Mouse (Mus musculus) urinary bladder, postnatal 4 days (tissue): Measurements from ENCODE around the gene Lpar6.

ENCODE experiments used
- DNase-seq, 2 experiments: peaks; one replicate each; pipeline ENCODE4 v3.0.0; 2021 to 2022; ENCODE audit warnings: low spot score in 2 of 2

Lpar6 gene

DNA sequence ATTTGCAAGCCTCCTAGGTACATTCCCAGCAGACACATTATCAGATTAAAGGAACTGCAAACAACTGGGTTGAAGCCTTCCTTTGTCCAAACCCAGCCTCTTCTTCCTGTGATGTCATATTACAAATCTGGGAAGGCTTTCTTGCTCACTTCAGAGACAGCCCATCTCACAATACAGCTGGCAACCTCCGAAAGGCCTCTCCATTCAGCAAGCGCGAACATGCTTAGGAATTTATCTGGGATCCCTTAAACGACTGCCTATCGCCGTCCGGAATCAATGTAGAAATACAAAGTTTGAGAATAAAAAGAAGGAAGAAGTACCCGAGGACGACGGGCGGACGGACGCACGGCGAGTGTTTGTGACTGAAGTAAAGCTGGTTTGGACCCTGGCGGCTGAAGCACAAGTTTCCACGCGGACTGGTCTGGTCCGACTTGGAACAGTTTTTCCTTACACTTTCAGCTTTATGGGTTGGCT lies at the start of gene Lpar6:
TSS of gene Lpar6 (plus strand) at position 48 of the 474 bp plus-strand sequence.
- peak; percentile 47 to 63 for DNase-seq

DNA sequence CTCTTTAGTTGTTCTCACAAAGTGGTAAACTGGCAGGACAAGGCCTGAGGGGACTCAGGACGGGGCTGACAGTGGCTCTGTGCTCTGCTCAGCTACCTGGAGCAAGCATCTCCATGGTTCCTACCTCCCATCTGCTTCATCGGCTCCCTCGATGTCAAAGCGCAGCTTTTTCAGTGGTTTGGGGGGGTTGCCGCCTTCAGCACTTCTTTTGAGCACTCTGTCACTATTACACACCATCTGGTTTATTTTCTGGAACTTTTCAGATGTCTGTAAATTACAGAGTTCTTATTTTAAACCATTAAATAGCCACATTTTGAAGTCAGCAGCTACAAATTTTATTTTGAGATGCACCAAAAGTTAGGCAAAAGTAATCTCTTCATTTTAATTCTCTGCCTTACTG lies 38.6 kb upstream of the Lpar6 start:
- DNase-seq: no peak

DNA sequence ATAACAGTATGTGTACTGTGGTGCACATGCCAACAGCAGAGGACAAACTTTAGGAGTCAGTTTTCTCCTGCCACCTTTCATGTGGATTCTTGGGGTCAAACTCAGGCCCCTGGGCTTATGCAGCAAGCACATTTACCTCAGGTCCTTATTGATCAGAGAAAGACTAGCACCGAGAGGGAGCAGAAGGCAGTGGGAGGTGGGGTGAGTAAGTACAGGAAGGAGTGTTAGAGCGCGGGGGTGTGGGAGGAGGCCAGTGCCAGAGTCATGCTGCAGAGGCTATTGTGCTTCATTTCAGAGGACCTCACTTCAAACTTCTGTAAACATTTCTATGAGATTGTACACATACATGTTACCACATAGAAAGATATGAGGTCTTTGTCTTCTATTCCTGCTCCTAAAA lies 36.2 kb upstream of the Lpar6 start:
- DNase-seq: no peak

DNA sequence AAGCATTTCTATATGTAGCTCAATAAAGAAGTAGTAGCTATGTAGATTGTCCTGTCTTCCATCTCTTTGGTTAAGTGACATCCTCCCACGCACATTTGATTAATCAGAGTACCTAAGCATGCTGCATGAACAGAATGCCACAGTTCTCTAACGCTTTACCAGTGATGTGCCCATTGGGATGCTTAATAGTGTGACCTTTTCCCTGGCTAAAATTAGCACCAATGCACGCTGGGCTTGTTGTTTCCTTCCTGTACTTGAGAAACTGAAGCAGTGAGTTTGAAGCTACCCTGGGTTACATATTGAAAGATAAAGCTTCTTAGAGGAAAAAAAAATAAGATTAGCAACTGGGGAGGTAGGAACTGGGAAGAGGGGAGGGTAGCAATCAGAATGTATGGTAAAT lies 33.7 kb upstream of the Lpar6 start:
- DNase-seq: no peak

DNA sequence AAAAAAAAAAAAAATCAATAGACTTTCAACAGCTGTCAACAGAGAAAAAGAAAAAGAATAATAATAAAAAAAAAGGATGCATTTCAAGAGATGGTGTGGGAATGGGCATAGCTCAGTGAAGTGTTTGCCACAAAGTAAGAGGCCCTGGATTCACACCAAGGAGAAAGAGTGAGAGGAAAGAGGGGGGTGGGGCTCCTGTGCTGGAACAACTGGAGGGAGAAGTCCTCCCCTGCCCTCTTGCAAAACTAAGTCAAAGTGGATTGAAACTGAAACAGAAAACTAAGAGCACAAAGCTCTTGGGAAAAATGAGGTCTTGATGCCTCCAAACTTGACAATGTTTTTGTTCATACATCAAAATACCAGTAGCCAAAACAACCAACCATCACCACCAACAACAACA lies 28.4 kb upstream of the Lpar6 start:
- no peak for DNase-seq

DNA sequence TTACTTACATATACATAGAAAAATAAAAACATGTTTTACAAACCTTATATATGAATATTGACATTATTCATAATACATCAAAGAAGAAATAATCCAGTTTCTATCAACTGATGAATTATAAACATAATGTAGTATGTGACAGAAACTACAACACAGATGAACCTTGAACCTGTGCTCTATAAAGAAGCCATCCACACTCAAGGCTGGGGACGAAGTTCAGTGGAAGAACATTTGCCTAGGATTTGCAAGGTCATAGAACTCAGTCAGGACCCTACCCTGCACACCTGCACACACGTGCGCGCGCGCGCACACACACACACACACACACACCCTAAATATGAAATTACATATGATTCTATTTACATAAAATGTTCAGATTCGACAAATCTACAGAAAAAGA lies 27.5 kb upstream of the Lpar6 start:
- DNase-seq: no peak

DNA sequence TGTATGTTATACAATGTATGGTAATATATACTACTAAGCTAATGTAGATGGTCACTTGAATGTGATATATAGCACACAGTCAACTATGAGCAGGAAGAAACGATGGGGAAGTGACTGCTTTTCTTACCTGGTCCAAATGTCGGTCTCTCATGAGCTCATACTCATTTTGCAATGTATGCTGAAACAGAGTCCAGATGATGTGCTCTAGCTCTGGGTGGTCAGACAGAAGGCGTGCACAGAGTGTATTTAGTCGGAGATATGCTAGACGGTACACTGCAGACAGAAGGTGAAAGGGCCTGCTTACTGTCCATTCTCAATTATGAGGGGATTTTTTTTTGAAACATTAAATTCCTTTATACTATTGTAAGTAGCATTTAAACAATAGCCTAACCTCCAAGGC lies 26.2 kb upstream of the Lpar6 start:
- no peak for DNase-seq

DNA sequence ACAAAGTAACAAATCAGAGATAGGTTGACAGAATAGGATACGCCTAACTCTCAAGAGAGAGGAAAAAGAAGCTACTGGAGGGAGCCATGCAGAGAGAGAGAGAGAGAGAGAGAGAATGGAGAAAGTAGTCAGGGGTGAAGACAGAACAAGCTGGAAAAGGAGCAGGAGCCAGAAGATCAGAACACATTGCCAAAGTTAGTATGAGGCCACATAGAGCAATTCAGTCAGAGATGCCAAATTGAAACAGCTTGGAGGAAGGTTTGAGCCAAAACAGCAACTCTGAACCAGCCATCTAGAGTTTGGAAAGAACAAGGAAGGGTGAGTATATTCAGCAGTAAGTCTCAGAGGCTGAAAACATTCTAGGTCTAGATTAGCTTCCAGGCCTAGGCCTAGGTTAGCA lies 20.6 kb upstream of the Lpar6 start:
- DNase-seq: no peak

DNA sequence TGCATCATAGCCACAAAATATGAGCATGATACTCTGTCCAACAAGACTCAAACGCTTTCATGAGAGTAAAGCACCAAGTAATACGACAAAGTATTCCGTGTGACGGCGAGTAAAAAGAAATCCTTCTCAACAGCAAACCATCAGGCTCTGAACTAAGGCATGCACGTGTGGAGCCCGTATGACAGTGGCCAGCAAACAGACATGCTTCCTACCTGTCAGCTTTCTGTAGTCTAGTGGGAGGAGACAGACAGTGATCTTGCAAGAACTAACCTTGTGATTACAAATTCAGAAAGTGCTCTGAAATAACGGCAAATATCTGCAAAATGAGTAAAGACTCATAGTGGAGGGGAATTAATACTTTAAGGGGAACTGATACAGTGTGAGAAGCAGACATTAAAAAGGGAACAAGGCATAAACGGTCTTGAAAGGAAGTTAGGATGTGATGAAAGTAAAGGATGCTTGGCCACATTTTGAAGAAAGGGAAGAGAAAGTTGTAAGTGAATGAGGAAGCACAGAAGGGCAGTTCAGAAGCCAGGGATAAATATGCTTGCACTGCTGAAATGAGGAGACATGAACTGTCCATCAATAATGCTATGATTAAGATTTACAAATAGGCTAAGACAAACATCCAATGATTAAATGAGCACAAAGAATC lies 15.3 kb upstream of the Lpar6 start:
- DNase-seq: no peak

DNA sequence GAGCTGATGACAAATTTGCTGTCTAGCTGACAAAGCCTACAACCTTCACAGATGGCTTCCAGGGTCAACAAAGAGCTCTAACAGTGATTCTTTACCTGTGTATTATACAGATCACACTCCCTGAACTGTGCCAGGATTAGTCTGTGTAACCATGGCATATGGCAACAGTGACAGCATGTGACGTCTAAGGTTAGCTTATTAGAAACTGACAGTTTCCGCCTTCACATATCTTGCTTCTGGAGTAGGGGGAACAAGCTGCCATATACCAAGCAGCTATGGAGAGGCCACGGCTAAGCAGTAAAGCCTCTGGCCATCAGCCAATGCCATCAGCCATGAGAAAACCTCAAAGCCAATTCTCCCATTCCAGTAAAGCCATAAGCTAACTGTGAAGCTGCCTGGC lies 11.3 kb upstream of the Lpar6 start:
- DNase-seq: no peak

DNA sequence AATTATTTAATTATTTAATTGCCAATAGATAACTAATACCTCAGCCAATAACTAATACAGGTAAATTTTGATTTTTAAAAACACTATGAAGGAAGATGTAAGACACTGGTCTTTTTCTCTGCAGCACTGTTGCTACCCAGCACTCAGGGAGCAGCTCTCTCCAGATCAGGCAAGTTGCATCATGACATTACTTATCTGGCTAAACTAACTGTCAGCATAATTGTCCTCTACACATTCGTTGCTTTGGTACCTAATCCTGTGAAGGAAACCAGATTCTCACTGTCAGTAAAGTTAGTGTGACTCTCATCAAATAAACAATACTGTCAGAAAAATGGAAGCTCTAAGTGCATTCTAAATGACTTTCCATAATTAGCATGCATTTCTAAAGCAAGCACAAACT lies 10.8 kb upstream of the Lpar6 start:
- no peak for DNase-seq

DNA sequence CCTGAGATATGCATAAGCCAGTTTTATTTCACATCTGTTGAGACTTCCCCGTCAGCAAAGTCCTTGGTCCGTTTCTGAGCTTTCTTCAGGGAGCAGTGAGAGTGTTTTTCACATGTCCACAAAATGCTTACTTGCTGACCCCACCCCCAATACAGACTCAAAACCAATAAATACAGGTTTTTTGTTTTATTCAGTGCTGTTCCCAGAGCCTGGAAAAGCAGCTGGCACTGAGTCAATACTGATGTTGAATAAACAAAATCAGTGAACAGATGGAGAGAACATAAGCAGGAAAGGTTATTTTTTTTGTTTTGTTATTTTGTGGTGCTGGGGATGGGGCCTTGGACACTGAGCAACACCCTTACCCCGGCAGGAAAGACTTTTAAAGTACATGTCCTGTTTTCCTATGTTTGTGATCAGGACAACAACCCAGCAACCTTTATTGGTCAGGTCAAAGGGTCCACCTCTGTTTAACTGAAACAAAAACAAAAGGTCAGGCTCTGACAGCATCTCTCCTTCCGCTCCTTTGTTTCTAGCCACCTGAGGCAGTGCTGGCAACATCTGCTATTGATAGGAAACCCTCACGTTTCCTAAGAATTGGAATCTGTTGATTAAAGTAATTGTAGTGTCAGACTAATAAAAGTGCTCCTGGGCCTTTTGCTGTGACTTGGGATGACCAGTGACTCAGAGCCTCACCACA lies 6.3 kb upstream of the Lpar6 start:
- DNase-seq: no peak

DNA sequence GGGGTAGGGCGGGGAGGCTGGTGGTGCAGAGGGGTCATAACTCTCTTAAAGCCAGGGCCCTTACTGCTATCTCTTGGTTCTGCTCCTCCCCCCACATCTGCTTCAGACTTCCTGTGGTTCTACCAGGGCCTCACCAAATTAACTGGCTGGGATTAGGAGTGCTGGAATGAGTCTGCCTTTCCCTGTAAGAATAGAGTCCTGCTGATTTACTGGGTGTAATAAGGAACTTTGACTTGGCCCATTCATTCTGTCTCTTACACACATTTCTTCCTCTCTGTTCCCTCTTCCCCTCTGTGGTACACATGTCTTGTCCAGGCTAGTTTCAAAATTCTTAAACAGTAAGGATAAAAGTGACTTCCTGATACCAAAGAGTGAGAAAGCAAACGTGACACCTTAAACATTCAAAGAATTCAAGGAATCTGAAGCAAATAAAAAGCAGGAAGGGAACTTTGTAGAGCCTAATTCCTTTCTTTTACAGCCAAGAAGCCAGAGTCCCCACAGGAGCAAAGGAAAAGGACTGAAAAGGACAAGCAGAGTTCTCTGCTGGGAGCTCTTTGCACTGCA lies 3.1 kb upstream of the Lpar6 start:
- DNase-seq: no peak

DNA sequence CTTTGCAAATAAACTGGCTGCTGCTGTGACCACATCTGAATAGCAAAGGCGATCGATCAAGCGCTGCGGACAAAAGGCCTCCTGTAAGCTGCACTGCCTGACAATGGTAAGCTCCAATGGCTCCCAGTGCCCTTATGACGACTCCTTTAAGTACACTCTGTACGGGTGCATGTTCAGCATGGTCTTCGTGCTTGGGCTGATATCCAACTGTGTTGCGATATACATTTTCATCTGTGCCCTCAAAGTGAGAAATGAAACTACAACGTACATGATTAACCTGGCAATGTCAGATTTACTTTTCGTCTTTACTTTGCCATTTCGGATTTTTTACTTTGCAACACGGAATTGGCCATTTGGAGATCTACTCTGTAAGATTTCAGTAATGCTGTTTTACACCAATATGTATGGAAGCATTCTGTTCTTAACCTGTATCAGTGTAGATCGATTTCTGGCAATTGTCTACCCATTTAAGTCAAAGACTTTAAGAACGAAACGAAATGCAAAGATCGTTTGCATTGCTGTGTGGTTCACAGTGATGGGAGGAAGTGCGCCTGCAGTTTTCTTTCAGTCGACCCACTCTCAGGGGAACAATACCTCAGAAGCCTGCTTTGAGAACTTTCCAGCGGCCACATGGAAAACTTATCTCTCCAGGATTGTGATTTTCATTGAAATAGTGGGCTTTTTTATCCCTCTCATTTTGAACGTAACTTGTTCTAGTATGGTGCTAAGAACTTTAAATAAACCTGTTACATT lies 979 bp downstream of the Lpar6 start:
- DNase-seq: no peak

DNA sequence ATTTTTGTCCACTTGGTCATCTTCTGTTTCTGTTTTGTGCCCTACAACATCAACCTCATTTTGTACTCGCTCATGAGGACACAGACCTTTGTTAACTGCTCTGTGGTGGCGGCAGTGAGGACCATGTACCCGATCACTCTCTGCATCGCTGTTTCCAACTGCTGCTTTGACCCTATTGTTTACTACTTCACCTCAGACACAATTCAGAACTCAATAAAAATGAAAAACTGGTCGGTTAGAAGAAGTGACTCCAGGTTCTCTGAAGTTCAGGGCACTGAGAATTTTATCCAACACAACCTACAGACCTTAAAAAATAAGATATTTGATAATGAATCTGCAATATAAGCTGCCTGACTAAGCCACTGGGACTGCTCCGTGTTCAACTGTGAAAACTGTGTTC lies 1.6 kb downstream of the Lpar6 start:
- DNase-seq: no peak

DNA sequence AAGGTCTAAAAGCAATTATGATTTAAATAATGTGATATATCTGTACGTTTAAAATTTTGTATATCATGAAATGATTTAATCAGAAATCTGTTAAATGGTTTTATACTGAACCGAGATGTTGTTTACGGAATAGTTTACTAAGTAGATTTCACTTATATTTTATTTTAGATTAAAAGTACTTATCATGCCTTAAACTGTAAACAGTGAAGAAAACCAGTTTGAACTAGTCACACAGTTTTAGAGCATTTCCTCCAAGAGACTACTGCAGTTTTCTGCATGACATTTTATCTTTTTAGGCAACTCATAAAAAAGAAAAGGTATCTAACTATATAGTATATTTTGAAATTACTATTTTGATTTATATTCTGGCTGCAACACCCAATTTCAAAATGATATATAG lies 2.2 kb downstream of the Lpar6 start:
- no peak for DNase-seq

DNA sequence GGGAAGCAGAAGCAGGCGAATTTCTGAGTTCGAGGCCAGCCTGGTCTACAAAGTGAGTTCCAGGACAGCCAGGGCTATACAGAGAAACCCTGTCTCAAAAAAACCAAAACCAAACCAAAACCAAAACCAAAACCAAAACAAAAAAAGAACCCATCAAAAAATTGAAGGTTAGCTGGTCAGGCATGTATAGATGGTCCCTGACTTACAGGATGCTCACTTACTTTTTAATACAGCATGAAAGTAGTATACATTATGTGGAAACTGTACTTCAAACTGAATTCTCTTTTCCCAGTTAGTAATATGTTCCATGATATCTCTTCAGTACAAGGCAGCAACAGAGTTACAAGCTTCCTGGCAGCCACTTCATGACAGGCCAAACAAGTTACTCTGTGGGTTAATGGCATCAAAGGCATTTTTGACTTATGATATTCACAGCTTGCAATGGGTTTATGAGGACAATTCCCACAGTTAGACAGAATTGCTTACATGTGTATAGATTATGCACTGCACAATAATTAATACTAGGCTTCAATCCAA lies 6.4 kb downstream of the Lpar6 start:
- no peak for DNase-seq

DNA sequence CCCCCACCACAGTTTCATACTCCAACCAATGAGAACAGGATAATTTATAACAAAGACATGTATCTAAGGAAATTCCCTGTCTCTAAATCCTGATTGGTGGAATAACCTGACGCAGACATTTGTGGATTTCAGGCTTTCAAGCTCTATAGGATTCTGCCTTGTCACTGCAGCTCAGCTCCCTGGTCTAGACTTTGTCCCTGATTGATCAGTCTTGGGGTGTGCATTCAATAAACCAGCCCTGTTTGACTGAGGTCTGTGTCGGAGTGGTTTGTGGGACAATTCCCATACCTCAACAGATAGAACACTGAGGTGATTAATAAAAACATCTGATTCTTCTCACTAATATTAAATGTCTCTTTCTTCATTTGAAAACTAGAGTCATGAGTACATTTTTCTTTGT lies 12.4 kb downstream of the Lpar6 start:
- DNase-seq: no peak

DNA sequence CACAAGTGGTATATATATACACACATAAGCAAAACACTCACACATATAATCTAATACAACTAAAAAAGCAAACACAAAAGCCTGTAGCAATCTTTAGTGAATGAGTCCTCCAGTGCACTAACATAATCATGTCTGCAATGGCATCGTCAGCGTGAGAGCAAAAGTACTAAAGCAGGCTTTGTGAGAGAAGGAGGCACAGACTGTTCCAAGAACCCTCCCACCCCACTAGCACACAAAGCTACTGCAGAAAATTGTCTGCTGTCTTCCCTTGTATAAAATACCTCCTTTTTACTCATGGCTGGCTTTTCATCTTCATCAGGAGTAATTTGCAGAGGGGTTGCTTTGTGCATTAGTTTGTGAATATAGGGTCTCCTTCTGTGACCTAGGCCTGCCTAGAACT lies 14.6 kb downstream of the Lpar6 start:
- DNase-seq: no peak

DNA sequence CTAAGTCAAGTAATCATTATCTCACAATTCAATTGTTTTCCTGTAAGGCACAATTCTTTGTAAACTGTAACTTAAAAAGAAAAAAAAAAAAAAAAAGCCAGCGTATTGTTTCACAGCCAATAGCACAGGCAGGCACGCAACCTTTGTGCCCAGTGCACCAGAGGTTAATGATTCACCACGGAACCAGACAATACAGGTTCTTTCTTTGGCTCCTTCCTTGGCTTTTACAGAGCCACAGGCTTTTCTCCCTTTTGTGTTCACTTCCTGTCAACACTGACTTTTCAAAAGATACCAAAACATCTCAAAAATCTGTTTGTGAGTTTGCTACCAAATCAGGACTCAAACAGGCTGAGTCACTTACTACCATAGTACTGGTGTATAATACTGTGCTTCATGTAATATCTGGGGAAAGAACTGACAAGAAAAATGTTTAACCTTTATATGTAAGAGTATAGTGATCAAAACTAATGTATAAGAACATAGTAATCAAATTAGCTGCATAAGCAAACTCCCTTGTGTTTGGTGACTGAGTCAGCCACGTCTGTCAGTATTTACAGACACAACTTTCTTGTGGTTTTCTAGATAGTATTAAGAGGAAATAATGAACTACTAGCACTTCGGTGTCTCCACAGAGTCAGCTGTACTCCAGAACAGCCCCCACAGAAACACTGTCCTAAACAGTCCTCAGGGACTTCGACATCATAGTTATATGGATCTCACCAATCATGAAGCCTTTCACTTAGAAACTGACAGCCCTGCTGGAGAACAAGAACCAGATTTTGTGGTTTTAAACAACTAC lies 16.0 kb downstream of the Lpar6 start:
- no peak for DNase-seq

DNA sequence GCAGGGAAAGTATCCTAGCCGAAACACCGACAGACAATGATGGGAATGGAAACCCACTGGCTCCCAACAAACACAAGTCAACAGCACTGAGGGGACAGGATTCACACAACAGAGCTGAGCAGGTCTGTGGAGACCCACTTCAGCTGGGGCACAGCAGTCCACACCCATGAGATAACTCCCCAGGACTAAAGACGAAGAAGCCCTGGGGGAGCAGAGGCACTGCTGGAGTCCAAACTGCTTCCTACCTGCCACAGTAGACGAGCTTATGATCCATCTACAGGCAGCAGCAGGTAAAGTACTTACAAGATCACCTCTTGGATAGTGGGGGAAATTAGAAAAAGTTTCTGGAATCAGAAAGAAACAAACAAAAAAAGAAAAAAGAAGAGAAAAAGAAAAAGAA lies 16.7 kb downstream of the Lpar6 start:
- DNase-seq: no peak
